Mouse (Mus musculus) liver, embryonic 13.5 days (tissue): ENCODE results near the gene Uba5. TPM values are rescaled to one million over a fixed set of nuclear protein-coding genes. Genes with fewer than 3 reads are reported as not detected.

Source experiments
- ATAC-seq: fragments of 200-750 bp; cut with Nextera tagmentation; 2 replicates; pipeline ENCODE4 v1.8.0; 2017; ENCODE audit warnings: low read depth, mild to moderate bottlenecking, moderate number of reproducible peaks, moderate library complexity
- DNase-seq: peaks from one replicate; pipeline ENCODE4 v3.0.0; 2022
- H3K27ac ChIP-seq: fragments of 300-500 bp; sonication (generic); 2 replicates; pipeline ENCODE4 v1.5.1; 2015; ENCODE audit warnings: moderate library complexity, mild to moderate bottlenecking, inconsistent platforms
- H3K27me3 ChIP-seq: fragments of 300-500 bp; sonication (generic); 2 replicates; pipeline ENCODE4 v1.6.1; 2015; ENCODE audit warnings: mild to moderate bottlenecking, inconsistent platforms
- H3K36me3 ChIP-seq: fragments of 300-500 bp; sonication (generic); 2 replicates; pipeline ENCODE4 v1.6.1; 2015; ENCODE audit warnings: mild to moderate bottlenecking, inconsistent platforms
- H3K4me1 ChIP-seq: fragments of 300-500 bp; sonication (generic); replicated peaks from 2 replicates; pipeline ENCODE4 v1.6.1; 2015; ENCODE audit warnings: inconsistent platforms
- H3K4me2 ChIP-seq: fragments of 300-500 bp; sonication (generic); 2 replicates; pipeline ENCODE4 v1.6.1; 2015; ENCODE audit warnings: inconsistent platforms, mild to moderate bottlenecking, moderate library complexity
- H3K4me3 ChIP-seq: fragments of 300-500 bp; sonication (generic); replicated peaks from 2 replicates; pipeline ENCODE4 v1.5.1; 2015; ENCODE audit warnings: mild to moderate bottlenecking, inconsistent platforms
- H3K9ac ChIP-seq: fragments of 300-500 bp; sonication (generic); 2 replicates; pipeline ENCODE4 v1.6.1; 2015; ENCODE audit warnings: mild to moderate bottlenecking, inconsistent platforms
- H3K9me3 ChIP-seq: fragments of 300-500 bp; sonication (generic); replicated peaks from 2 replicates; pipeline ENCODE4 v1.6.1; 2016; ENCODE audit warnings: inconsistent platforms
- WGBS: fragments of 180-500 bp; shearing (Covaris S2); methylation state at CpG from one replicate; pipeline ENCODE4 v1.1.7; 2015; ENCODE audit not compliant: insufficient replicate concordance; 5-methylcytosine and 5-hydroxymethylcytosine counted together
- polyA plus RNA-seq: library from polyadenylated mRNA; unstranded; fragments of >200 nt; fragmentation: Nextera tagmentation; extraction: Ambion mirVana; gene quantifications from 2 replicates; pipeline ENCODE4 v1.2.1, GENCODE M21; 2015

Uba5 gene
- polyA plus RNA-seq, 1 experiment from 2014 or later: 20.6 TPM

DNA sequence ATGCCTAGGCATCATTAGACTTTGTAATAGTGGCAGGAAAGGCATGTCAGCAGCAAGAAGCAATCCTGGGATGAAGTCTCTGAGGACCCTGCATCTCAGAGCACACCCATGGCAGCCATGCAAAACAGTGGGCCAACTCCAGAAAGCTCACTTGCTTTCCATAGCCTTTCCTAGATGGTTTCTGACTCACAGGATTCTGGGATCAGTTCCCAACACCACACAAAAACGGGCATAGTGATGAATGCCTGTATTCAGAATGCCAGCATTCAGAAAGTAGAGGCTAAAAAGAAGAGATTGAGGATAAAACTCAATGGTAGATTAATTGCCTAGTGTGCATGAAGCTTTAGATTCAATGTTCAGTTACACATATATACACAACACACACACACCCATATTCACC is 48.4 kb downstream of the Uba5 start:
- no peak overlapping the region for H3K4me3 ChIP-seq
- DNase-seq (no peak), ATAC-seq (no peak)
- H3K9me3 ChIP-seq: no peaks in the 10 kb centered on the region
- H3K36me3 ChIP-seq: no peaks in the 10 kb centered on the region
- WGBS: 62% methylated on average over 1 of the region's 1 CpGs
- no peaks in the 10 kb centered on the region for H3K27me3 ChIP-seq
- H3K4me1 ChIP-seq: no peaks in the 10 kb centered on the region
- no peak overlapping the region for H3K4me2 ChIP-seq
- H3K9ac ChIP-seq: no peak overlapping the region
- H3K27ac ChIP-seq: no peak overlapping the region

DNA sequence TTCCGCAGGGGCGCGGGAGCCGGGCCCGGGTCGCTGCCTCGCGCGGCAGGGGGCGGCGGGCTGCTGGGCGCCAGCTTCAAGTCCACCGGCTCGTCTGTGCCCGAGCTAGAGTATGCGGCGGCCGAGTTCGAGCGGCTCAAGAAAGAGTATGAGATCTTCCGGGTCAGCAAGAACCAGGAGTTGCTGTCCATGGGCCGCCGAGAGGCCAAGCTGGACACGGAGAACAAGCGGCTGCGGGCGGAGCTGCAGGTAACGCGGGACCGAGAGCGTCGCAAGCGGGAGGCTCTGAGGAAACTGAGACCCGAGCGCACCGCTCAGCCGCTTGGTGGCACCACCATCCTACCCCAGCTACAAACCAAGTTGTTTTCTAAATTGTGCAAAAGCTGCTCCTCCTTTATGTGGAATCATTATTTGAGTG is 60.0 kb downstream of the Uba5 start:
- no peak overlapping the region for H3K27ac ChIP-seq
- H3K4me3 ChIP-seq: peak overlapping the region; percentile 65
- H3K27me3 ChIP-seq: peaks cover 13% of the 10 kb centered on the region
- ATAC-seq (peak; percentile 21), DNase-seq (peak; percentile 32)
- no peaks in the 10 kb centered on the region for H3K9me3 ChIP-seq
- no peaks in the 10 kb centered on the region for H3K36me3 ChIP-seq
- peak overlapping the region; percentile 57 for H3K9ac ChIP-seq
- under 1% methylated on average over 37 of the region's 37 CpGs for WGBS
- peaks cover 24% of the 10 kb centered on the region for H3K4me1 ChIP-seq
- H3K4me2 ChIP-seq: peak overlapping the region; percentile 83

DNA sequence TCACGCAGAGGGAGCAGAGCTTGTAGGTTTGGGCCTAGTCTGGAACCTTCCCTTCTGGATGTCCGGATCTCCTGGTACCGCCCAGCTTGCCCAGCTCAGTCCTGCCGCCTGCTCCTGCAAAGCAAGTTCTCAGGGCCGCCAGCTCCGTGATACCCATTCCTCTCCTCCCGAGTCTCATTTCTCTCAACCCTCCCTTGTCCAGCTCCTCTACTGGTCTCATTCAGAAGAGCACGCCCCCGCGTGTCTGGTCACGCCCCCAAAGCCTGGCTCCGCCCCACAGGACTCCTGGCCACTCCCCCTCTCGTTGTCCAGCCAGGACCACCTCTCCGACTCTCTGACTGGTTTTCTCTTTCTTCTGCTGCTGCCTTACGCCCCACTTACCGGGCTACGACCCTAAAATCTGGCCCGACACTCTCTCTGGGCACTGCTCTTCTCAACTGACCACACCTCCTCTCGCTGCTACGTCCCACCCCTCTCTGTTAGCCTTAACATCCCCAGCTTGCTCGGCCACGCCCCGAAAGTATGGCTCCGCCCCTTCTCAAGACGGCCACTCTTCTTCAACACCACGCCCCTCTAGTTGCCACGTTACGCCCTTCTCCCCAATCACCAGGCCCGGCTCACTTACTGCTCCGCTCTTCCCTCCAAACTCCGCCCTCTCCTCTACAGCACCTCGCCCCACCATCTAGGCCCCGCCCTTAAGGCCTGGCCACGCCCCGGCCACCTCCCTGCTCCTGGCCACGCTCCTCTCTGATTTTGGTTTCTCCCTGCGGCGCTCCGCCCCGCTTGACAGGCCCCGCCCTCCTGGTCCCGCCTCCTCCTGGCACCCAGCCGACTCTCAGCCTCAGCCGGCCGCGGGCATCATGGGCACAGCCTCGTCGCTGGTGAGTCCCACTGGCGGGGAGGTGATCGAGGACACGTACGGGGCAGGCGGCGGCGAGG is 60.7 kb downstream of the Uba5 start, which contains the start of gene Nphp3:
Nphp3 (plus strand) TSS at position 624 of the 939 bp plus-strand sequence.
- H3K9ac ChIP-seq: peak within 1 kb of the TSS; percentile 57
- ATAC-seq (peak; percentile 92), DNase-seq (peak; percentile 94)
- under 1% methylated on average over 55 of the region's 55 CpGs for WGBS
- no peaks in the 10 kb centered on the region for H3K36me3 ChIP-seq
- H3K9me3 ChIP-seq: no peaks in the 10 kb centered on the region
- H3K4me1 ChIP-seq: peaks cover 24% of the 10 kb centered on the region
- H3K27ac ChIP-seq: peak within 1 kb of the TSS; percentile 32; the same call in 1 of the 2 replicates
- H3K4me3 ChIP-seq: peak within 1 kb of the TSS; percentile 65
- peak within 1 kb of the TSS; percentile 83 for H3K4me2 ChIP-seq
- H3K27me3 ChIP-seq: peaks cover 13% of the 10 kb centered on the region

DNA sequence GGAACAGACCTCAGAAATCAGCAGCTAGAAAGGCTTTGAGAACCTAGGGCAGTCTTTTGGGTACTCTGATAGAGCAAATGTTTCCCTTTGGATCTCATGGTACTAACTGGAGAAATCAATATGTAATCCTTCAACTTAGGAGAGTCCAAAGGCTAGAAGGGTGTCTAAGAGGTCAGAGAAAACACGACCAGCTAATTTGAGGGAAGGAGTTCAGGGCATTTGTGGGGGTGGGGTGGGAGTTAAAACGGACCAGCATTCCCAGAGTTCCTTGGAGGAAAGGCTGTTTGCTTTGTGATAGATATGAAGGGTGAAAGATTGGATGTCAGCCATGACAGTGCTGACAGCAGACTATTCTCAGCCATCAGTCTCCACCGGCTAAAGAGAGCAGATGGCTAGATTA is 62.3 kb downstream of the Uba5 start:
- no peaks in the 10 kb centered on the region for H3K36me3 ChIP-seq
- H3K27ac ChIP-seq: no peak overlapping the region
- H3K27me3 ChIP-seq: peaks cover 13% of the 10 kb centered on the region
- no peak overlapping the region for H3K4me3 ChIP-seq
- no peak for DNase-seq
- H3K4me1 ChIP-seq: peaks cover 24% of the 10 kb centered on the region
- H3K9me3 ChIP-seq: no peaks in the 10 kb centered on the region
- ATAC-seq: no peak
- WGBS: 34% methylated on average over 3 of the region's 3 CpGs
- H3K9ac ChIP-seq: no peak overlapping the region
- H3K4me2 ChIP-seq: no peak overlapping the region

Other genes starting within 250 kb of the Uba5 start
- gene Nphp3, start 60.6 kb downstream of the Uba5 start, polyA plus RNA-seq: 0.99 and 1.2 TPM in 2 replicates
- gene Gm28305, start 22.5 kb downstream of the Uba5 start, polyA plus RNA-seq: not detected in 2 replicates
- gene Acad11, start 243 bp upstream of the Uba5 start, polyA plus RNA-seq: 11.3 and 14.2 TPM in 2 replicates
- 0.44 TPM in 2 replicates for gene Ackr4, start 63.8 kb upstream of the Uba5 start, polyA plus RNA-seq
- gene Dnajc13, start 199.8 kb upstream of the Uba5 start, polyA plus RNA-seq: 6.4 and 7.9 TPM in 2 replicates